Mouse (Mus musculus): Measurements from ENCODE around the gene Zbtb8b. TPM values are rescaled to one million over a fixed set of nuclear protein-coding genes. Genes with fewer than 3 reads are reported as not detected.

Gene Zbtb8b
- polyA plus RNA-seq (2014; fragmentation: Nextera tagmentation; extraction: Ambion mirVana), result 15.9 and 17.6 TPM in 2 replicates

DNA sequence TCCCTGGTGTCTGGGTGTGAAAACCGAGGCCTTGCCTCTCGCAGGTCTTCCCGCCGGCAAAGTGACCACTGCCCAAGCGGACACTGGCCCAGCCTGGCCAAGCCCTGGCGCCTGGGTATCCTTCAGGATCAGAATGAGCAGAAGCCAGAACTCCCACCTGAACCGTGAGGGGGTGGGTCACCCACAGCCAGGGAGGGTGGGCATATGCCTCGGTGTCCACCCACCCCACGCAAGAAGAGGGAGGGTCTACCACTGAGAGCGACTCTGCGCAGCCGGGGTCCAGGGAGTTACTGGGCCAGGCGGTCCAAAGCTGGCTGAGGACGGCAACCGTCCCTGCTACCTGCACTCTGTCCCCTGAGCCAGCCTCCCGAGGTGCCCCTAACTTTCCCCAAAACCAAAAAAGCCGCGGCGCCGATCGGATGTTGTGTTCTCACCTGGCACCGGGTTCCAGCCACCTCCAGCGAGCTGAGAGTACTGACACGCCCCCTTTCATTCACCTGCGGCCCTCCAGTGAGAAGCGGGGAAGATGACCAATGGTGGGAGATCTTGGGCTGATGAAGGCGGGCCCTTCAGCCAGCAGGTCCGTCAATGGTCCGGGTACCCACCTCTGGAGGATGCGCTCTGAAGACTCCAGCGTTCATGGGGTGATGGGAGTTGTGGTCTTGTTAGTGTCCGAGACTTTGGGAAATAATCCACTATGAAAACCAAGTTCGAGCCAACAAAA lies at the start of gene Zbtb8b:
Gene Zbtb8b, minus strand, starts transcription at position 514 of the 724 bp plus-strand sequence.
- DNase-seq (peak; percentile 91), ATAC-seq (ENCODE audit: low FRiP score, low TSS enrichment) (peak; percentile 87; the same call in 1 of the 2 replicates)
- 1% methylated on average over 33 of the region's 33 CpGs for WGBS
- Histone ChIP-seq H3K27me3 (ENCODE audit: control insufficient read depth, insufficient read depth, low read length) (peaks cover 9% of the 10 kb centered on the region), H3K36me3 (ENCODE audit: control insufficient read depth, insufficient read depth, low read length) (no peaks in the 10 kb centered on the region), H3K4me1 (ENCODE audit: control insufficient read depth, insufficient read depth, low read length) (0 out of 2 replicates have a peak, but pooled peaks cover 6% of the 10 kb centered on the region), H3K4me2 (ENCODE audit: low read length) (peak within 1 kb of the TSS; percentile 65), H3K4me3 (replicated peaks; ENCODE audit: low read depth, low read length) (peak within 1 kb of the TSS; percentile 61), H3K27ac (replicated peaks; ENCODE audit: low read depth, low read length) (no peak within 1 kb of the TSS), H3K9me3 (ENCODE audit: control insufficient read depth, low read length) (no peaks in the 10 kb centered on the region), H3K9ac (replicated peaks; ENCODE audit: low read length) (peak within 1 kb of the TSS; percentile 64)

DNA sequence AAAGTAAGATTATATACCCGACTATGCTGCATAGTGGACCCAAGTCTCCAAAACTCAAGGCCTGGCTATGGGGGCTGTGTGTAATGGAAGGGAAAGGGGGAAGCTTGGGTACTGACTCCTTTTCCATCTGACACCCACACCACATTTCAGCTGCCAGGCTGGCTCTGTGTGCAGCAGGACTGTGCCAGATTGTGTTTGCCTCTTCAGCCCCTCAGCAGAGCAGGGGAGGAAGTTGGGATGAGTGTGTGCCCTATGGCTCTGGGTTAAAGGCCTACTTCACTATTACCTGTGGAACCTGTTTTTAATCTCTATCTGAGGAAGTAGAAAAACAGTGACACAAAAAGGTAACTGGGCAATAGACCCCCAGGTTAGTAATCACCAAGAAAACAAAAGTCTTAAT lies 40.4 kb upstream of the Zbtb8b start:
- no peak overlapping the region for H3K4me3 ChIP-seq (replicated peaks; ENCODE audit: low read depth, low read length)
- H3K27me3 ChIP-seq (ENCODE audit: control insufficient read depth, insufficient read depth, low read length), result no peaks in the 10 kb centered on the region
- no peak overlapping the region for H3K9ac ChIP-seq (replicated peaks; ENCODE audit: low read length)
- 92% methylated on average over 1 of the region's 1 CpGs for WGBS
- no peak for DNase-seq
- H3K9me3 ChIP-seq (ENCODE audit: control insufficient read depth, low read length), result no peaks in the 10 kb centered on the region
- ATAC-seq (ENCODE audit: low FRiP score, low TSS enrichment), result no peak
- H3K4me1 ChIP-seq (ENCODE audit: control insufficient read depth, insufficient read depth, low read length), result no peaks in the 10 kb centered on the region
- no peak overlapping the region for H3K27ac ChIP-seq (replicated peaks; ENCODE audit: low read depth, low read length)
- peaks cover 85% of the 10 kb centered on the region for H3K36me3 ChIP-seq (ENCODE audit: control insufficient read depth, insufficient read depth, low read length)
- H3K4me2 ChIP-seq (ENCODE audit: low read length), result no peak overlapping the region

DNA sequence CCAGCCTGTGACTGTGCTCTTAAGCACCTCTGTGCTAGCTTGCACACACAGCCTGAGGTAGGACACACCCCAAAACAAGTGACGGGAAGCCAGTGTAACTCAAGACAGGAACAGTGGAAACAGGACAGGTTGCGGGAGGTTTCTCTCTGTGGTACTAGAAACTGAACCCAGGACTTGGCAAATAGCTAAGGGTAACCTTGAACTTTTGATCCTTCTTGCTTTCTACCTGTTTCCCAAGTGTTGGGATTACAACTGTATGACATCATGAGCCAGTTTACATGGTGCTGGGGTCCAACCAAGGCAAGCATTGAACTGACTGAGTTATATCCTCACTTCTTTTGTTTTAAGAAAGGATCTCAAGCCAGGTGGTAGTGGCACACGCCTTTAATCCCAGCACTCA lies 39.2 kb upstream of the Zbtb8b start:
- no peak overlapping the region for H3K27ac ChIP-seq (replicated peaks; ENCODE audit: low read depth, low read length)
- no peaks in the 10 kb centered on the region for H3K27me3 ChIP-seq (ENCODE audit: control insufficient read depth, insufficient read depth, low read length)
- H3K4me2 ChIP-seq (ENCODE audit: low read length), result no peak overlapping the region
- H3K36me3 ChIP-seq (ENCODE audit: control insufficient read depth, insufficient read depth, low read length), result peaks cover 83% of the 10 kb centered on the region
- H3K4me3 ChIP-seq (replicated peaks; ENCODE audit: low read depth, low read length), result no peak overlapping the region
- H3K9me3 ChIP-seq (ENCODE audit: control insufficient read depth, low read length), result no peaks in the 10 kb centered on the region
- no peak for ATAC-seq (ENCODE audit: low FRiP score, low TSS enrichment)
- H3K9ac ChIP-seq (replicated peaks; ENCODE audit: low read length), result no peak overlapping the region
- no peaks in the 10 kb centered on the region for H3K4me1 ChIP-seq (ENCODE audit: control insufficient read depth, insufficient read depth, low read length)
- WGBS, result 91% methylated on average over 3 of the region's 3 CpGs
- DNase-seq, result no peak

DNA sequence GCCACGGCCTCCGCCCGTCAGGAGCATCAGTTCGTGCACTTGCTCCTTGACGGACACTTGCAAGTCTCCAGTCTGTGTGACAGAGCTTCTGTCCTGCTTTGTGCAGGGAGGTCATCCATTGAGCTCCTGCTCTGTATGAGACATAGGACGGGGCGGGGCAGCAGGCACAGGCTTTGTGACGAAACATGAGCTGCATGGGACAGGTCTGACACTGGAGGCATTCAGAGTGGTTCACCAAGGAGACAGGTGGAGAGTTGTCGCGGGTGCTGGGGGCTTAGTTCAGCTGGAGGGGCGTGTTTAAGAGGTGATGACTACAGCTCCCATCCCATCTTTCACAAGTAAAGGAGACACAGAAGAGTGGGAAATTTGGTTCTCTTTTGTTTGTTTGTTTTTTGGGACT lies 35.4 kb upstream of the Zbtb8b start:
- Histone ChIP-seq H3K4me3 (replicated peaks; ENCODE audit: low read depth, low read length) (no peak overlapping the region), H3K27ac (replicated peaks; ENCODE audit: low read depth, low read length) (no peak overlapping the region), H3K36me3 (ENCODE audit: control insufficient read depth, insufficient read depth, low read length) (peaks cover 88% of the 10 kb centered on the region), H3K27me3 (ENCODE audit: control insufficient read depth, insufficient read depth, low read length) (no peaks in the 10 kb centered on the region), H3K4me2 (ENCODE audit: low read length) (no peak overlapping the region), H3K9me3 (ENCODE audit: control insufficient read depth, low read length) (no peaks in the 10 kb centered on the region), H3K9ac (replicated peaks; ENCODE audit: low read length) (no peak overlapping the region), H3K4me1 (ENCODE audit: control insufficient read depth, insufficient read depth, low read length) (no peaks in the 10 kb centered on the region)
- no peak for ATAC-seq (ENCODE audit: low FRiP score, low TSS enrichment)
- DNase-seq, result no peak
- 92% methylated on average over 11 of the region's 11 CpGs for WGBS

DNA sequence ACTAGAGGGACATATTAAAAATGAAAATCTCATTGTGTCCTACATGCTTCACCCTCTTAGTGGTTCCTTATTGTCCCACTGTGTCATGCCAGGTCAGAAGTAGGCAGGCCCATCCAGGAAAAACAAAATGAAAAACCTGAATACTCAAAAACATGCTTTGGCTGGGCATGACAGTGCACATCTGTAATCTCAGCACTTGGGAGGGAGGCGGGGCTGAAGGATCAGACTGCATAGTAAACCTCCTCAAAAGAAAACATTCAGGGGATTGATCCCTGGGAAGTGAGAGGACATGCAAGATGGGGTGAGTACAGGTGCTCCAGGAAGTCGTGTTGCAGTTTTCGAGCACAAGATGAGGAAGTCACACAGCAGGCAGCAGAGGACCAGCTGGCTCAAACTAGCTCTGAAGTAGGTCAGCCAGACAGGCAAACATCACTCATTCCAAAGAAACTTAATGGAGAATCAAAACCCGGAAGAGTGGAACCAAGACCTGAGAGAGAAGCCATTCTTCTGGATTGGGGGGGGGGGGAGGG lies 23.7 kb upstream of the Zbtb8b start:
- Histone ChIP-seq H3K9me3 (ENCODE audit: control insufficient read depth, low read length) (no peaks in the 10 kb centered on the region), H3K36me3 (ENCODE audit: control insufficient read depth, insufficient read depth, low read length) (peaks cover 53% of the 10 kb centered on the region), H3K27ac (replicated peaks; ENCODE audit: low read depth, low read length) (no peak overlapping the region), H3K4me3 (replicated peaks; ENCODE audit: low read depth, low read length) (no peak overlapping the region), H3K27me3 (ENCODE audit: control insufficient read depth, insufficient read depth, low read length) (no peaks in the 10 kb centered on the region), H3K4me1 (ENCODE audit: control insufficient read depth, insufficient read depth, low read length) (peaks cover 7% of the 10 kb centered on the region), H3K9ac (replicated peaks; ENCODE audit: low read length) (no peak overlapping the region), H3K4me2 (ENCODE audit: low read length) (no peak overlapping the region)
- 86% methylated on average over 4 of the region's 4 CpGs for WGBS
- no peak for ATAC-seq (ENCODE audit: low FRiP score, low TSS enrichment)
- no peak for DNase-seq

DNA sequence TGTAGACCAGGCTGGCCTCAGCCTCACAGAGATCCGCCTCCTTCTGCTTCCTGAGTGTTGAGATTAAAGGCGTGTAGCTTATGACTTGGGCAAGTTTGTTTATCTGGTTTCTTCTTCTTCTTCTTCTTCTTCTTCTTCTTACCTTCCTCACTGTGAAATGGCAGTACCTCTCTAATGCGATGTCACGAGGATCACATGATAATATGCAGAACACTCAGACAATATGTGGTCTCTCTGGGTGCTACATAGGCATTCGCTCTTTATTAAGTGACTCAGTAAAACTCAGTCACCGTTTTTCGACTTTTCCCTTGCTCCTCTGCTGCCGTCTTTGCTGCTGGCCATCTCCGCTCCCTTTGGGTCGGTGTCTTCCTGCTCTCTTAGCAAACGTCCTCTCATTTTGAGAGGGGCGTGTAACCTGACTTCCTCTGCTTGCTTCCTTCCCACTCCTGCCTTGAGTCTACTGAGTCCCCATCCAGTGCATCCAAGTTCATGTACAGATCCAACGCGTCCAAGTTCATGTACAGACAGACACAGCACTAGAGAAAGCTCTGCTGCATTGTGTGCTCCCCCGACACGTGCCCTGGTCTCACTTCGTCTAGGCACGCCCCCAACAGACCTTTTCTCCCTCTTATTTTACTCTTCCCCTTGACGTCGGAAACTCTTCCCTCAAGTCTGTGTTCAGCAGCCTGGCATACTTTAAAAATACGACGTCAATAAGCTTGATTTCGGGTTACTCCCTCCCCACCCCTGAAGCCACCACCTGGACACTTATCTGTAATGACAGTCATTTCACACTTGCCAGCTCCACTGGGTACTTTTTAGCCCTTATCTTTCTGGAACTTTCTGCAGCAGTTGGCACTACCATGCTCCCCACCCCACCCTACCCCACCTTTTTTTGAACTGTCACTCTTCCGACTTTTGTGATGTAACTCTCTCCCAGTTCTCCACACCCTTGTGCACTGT lies 22.7 kb upstream of the Zbtb8b start:
- Histone ChIP-seq H3K9me3 (ENCODE audit: control insufficient read depth, low read length) (no peaks in the 10 kb centered on the region), H3K9ac (replicated peaks; ENCODE audit: low read length) (no peak overlapping the region), H3K4me2 (ENCODE audit: low read length) (no peak overlapping the region), H3K27ac (replicated peaks; ENCODE audit: low read depth, low read length) (no peak overlapping the region), H3K4me3 (replicated peaks; ENCODE audit: low read depth, low read length) (no peak overlapping the region), H3K27me3 (ENCODE audit: control insufficient read depth, insufficient read depth, low read length) (no peaks in the 10 kb centered on the region), H3K4me1 (ENCODE audit: control insufficient read depth, insufficient read depth, low read length) (peaks cover 7% of the 10 kb centered on the region), H3K36me3 (ENCODE audit: control insufficient read depth, insufficient read depth, low read length) (peaks cover 43% of the 10 kb centered on the region)
- ATAC-seq (ENCODE audit: low FRiP score, low TSS enrichment), result no peak
- DNase-seq, result no peak
- WGBS, result 87% methylated on average over 24 of the region's 24 CpGs

DNA sequence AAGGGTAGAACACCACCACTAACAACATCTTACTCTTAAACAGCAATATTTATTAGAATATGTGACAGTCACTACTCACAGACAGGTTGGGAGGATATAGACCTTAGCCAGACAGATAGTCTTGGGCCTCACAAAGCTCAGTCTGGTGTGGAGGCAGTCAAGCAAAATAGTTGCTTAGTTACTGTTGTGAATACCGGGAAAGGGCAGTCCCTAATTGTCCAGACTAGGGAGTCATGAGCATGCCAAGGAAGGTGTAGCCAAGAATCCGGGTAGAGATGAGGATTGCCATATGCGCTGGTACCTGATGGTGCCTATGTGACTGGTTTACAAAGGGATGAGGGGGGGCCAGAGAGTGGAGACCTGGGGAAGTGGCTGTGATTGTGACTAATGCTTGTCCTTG lies 21.5 kb upstream of the Zbtb8b start:
- Histone ChIP-seq H3K4me3 (replicated peaks; ENCODE audit: low read depth, low read length) (peak overlapping the region; percentile 94), H3K4me1 (ENCODE audit: control insufficient read depth, insufficient read depth, low read length) (peaks cover 7% of the 10 kb centered on the region), H3K27me3 (ENCODE audit: control insufficient read depth, insufficient read depth, low read length) (no peaks in the 10 kb centered on the region), H3K9ac (replicated peaks; ENCODE audit: low read length) (peak overlapping the region; percentile 74), H3K27ac (replicated peaks; ENCODE audit: low read depth, low read length) (peak overlapping the region; percentile 77; the same call in 1 of the 2 replicates), H3K9me3 (ENCODE audit: control insufficient read depth, low read length) (no peaks in the 10 kb centered on the region), H3K36me3 (ENCODE audit: control insufficient read depth, insufficient read depth, low read length) (peaks cover 30% of the 10 kb centered on the region), H3K4me2 (ENCODE audit: low read length) (peak overlapping the region; percentile 78)
- DNase-seq, result no peak
- no peak for ATAC-seq (ENCODE audit: low FRiP score, low TSS enrichment)
- 43% methylated on average over 3 of the region's 3 CpGs for WGBS

DNA sequence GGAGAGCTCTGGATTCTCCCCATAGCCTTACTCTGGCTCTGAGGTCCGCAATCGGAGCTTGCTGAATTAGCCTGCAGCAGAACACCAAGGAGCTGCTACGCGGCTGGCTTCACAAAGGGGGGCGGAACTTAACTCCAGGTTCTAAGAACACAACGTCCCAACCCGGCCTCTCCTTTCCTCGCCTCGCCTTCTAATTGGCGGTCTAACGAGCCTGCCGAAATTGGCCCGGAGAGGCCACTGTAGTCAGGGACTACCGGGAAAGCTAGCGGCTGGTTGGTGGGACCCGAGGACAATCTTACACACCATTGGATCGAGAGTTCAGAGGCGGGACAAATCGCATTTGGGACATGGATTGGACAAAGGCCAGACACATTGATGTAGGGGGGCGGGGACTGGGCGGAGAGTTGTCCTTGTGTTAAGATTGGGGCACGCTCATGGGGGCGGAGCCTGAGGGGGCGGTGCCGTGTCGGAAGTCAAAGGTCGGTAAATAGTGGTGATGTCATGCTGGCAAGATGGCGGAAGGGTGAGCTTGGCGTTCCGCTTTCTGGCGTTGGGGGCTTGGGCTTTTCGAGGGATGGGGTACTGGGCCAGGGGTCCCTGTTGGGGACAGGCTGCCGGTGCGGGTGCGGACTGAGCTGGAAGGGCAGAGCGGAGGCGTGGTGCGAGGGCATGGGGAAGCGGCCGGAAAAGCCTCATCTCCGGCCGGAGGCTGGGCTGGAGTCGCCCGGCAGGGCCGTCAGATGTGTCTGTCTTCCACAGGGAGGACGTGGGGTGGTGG lies 20.7 kb upstream of the Zbtb8b start, which contains the start of gene Bsdc1:
Gene Bsdc1, plus strand, starts transcription at position 399 of the 778 bp plus-strand sequence.
- Histone ChIP-seq H3K9me3 (ENCODE audit: control insufficient read depth, low read length) (no peaks in the 10 kb centered on the region), H3K4me3 (replicated peaks; ENCODE audit: low read depth, low read length) (peak within 1 kb of the TSS; percentile 94), H3K36me3 (ENCODE audit: control insufficient read depth, insufficient read depth, low read length) (peaks cover 23% of the 10 kb centered on the region), H3K4me2 (ENCODE audit: low read length) (peak within 1 kb of the TSS; percentile 78), H3K9ac (replicated peaks; ENCODE audit: low read length) (peak within 1 kb of the TSS; percentile 74), H3K27ac (replicated peaks; ENCODE audit: low read depth, low read length) (peak within 1 kb of the TSS; percentile 93), H3K4me1 (ENCODE audit: control insufficient read depth, insufficient read depth, low read length) (peaks cover 7% of the 10 kb centered on the region), H3K27me3 (ENCODE audit: control insufficient read depth, insufficient read depth, low read length) (no peaks in the 10 kb centered on the region)
- under 1% methylated on average over 46 of the region's 46 CpGs for WGBS
- peak; percentile 98 for ATAC-seq (ENCODE audit: low FRiP score, low TSS enrichment)
- DNase-seq, result peak; percentile 100

Data from midbrain, embryonic 14.5 days (tissue).